Mouse (Mus musculus) kidney, postnatal 25 days (tissue): ENCODE results near the gene Usf1.

ENCODE experiments used
- DNase-seq, 2 experiments: peaks; one replicate each; pipeline ENCODE4 v3.0.0; 2021; ENCODE audit warnings: mixed read lengths in 2 of 2

Gene Usf1

DNA sequence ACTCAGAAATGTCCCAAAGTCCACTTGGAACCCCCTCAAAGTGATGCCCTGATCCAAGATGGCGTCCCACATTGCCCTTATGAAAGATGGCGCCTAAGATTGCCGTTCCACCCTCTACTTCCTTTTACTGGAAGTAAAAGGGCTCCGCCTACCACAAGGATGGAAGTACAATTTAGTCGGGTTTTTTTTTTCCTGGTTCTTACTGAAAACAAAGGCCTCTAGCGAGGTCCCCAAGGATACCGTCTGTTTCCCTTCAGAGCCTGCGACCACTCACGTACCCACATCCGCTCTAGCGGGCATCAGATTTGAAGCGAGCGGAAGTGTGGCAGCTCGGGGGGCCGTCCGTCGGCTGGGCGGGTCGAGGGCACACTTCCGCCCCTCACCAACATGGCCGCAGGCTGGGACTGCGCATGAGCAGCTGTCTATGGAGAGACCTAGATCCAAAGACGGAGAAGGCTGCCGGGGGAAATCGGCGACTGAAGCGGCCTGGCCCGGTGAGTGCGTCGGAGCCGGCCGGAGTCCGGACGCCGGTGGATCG, at the start of gene Usf1:
Gene Usf1 (plus strand): TSS at position 367 of the 538 bp plus-strand sequence.
- peak; percentile 95 to 97 for DNase-seq

GRCm38 (mm10) chr1:171365934-171366333, 45.2 kb upstream of the Usf1 start:
- DNase-seq = no peak

DNA sequence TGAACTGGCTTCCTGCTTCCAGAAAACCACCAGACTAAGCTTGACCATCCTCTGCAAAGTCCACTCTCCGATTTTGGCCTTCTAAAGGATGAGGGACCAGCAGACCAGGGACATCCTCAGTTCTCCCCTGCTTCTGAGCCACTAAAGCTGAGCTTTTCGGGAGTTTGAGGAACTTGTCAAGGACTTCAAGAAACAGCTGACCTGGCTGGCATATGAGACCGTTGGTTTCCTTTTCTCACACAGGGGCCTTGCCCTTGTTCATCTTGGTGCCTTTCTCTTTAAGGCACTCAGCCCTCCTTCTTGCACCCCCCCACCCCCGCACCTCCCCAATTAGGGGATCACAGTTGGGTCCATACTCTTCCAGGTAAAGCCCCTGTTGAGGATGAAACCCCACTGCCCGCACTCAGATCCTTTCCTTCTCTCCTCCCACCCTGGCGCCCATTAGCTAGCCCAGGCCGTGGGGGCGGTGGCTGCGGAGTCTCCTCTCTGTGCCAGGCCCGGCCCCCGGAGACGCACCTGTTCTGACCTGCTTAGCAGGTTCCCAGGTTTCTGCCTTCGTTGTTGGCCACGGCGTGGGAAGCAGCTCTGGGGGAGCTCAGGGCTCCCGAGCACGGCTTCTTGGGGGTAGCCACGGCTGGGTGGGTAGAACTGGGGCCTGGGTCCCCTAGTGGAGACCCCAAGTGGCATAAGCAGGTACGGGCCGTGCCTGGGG, 41.1 kb upstream of the Usf1 start, which contains the start of gene Nectin4:
Gene Nectin4 (plus strand): TSS at position 255 of the 712 bp plus-strand sequence.
- peak; percentile 50 to 76 for DNase-seq

GRCm38 (mm10) chr1:171372880-171373279, 38.2 kb upstream of the Usf1 start:
- DNase-seq = no peak

DNA sequence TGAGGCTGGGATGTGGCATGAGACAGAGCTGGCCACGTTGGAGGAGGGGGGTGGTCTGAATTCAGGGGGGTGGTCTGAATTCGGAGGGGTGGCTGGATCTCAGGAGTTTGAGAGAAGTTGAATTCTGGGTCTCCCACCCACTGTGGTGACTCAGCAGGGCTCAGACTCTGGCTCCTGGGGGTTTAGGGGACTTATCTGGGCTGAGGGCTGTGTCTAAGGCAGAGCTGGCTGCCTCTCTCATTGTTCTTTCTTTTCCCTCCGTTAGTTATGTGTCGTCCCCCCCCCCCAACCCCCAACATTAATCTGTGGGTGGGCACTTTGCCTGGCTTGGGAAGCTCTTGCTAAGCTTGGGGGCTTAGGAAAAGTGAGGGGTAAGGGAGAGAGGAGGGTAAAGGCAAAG, 37.2 kb upstream of the Usf1 start:
- DNase-seq = no peak

DNA sequence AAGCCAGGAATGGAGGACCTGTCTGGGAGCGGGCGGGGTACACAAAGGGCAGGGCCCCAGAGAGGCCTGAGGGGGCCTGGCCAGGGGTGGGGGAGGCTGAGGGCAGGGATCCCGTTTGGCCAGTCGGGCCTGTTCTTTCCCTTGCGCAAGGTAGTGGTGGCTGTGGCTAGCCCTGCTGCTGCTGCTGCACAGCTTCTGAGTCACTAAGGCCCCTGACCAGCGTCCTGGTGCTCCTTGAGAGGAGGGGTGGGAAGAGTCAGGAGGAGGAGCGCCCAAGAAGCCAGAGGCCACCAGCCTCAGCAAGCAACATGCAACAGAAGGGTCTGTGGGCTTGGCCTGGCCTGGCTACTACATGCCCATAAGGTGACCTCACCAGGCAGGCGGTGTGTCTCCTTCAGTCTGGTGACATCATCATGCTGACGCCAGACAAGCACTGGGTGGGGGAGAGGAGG, 35.4 kb upstream of the Usf1 start:
- DNase-seq = no peak

DNA sequence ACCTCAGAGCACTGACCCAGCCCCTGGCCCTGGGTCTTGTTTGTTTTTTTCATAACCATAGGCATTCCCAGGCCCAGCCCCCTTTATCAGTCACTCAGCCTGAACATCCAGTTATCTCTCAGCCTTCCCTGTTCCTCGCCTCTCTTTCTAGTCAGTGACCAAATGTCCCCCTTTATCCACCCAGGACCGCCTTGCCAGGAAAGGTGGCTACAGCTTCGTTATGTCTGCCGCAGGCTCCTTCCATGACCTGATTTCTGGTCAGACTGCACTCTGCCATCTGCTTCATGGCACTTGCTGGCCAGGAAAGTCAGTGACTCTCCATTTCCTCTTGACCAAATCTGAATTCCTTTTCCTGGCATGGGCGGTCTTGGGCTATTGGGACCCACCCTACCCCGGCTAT, 32.8 kb upstream of the Usf1 start:
- DNase-seq = no peak

- DNase-seq = peak; percentile 84 to 85
Observed at GRCm38 (mm10) chr1:171379935-171380599, 31.0 kb upstream of the Usf1 start.

GRCm38 (mm10) chr1:171382096-171382620, 29.0 kb upstream of the Usf1 start:
- DNase-seq = no peak

- DNase-seq = no peak
Observed at GRCm38 (mm10) chr1:171384361-171384760, 26.8 kb upstream of the Usf1 start.

- no peak for DNase-seq
Observed at GRCm38 (mm10) chr1:171385171-171385570, 25.9 kb upstream of the Usf1 start.

GRCm38 (mm10) chr1:171387099-171387498, 24.0 kb upstream of the Usf1 start:
- DNase-seq = no peak

DNA sequence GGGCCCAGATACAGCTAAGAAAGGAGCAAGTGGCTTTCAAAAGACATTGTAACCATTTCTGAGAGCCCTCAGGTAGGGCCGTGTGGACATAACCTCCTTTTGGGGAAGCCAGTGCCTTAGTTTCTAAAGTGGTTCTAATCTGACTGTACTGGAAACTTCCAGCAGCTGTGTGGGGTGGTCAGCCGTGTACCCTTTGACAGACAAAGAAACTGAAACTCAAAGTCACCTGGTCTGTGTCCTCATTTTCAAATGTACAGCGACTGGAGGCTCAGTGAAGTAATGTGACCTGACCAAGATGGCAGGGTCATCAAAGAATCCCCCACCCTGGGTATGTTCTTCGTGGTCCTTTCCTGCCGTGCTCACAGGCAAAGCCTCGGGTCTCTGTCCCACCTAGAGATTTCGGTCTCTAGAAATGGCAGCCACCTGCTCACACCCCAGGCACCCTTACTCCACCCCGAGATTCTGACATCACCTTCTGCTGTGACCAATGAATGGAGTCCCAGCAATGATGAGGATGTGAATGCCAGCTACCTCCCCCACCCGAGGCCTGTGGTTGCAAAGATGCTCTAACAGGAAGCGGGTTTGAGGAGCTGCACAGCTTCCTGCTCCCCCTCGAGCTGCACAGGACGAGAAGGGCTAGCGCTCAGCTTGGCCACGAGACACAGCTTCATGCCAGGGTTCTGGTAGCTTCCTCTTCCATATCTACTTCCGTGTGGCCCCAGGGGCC, 22.6 kb upstream of the Usf1 start, which contains the start of gene Arhgap30:
Gene Arhgap30 (plus strand): TSS at position 579 of the 727 bp plus-strand sequence.
- DNase-seq = peak in 1 of 2 experiments; percentile 53

DNA sequence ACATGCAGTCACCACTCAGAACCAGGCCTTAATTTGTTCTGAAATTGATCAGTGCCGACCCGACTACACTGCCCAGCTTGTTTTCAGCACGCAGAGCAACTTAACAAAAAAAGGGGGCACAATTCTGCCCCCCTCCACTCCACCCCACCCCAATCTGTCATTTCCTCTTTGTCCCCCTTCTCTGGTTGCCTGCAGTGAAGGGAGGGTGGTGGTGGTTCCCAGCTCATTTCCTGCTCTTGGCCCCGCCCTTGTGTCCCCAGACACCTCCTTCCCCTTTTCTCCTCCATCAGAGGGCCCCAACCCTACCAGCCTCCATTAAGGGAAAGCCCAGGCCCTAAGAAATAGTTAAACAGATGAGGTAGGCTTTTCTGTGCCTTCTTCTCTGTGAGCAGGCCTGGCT, 21.0 kb upstream of the Usf1 start:
- no peak for DNase-seq

GRCm38 (mm10) chr1:171401821-171402220, 9.3 kb upstream of the Usf1 start:
- DNase-seq = no peak

GRCm38 (mm10) chr1:171402991-171403390, 8.1 kb upstream of the Usf1 start:
- DNase-seq = no peak

GRCm38 (mm10) chr1:171407263-171407662, 3.9 kb upstream of the Usf1 start:
- DNase-seq = no peak

DNA sequence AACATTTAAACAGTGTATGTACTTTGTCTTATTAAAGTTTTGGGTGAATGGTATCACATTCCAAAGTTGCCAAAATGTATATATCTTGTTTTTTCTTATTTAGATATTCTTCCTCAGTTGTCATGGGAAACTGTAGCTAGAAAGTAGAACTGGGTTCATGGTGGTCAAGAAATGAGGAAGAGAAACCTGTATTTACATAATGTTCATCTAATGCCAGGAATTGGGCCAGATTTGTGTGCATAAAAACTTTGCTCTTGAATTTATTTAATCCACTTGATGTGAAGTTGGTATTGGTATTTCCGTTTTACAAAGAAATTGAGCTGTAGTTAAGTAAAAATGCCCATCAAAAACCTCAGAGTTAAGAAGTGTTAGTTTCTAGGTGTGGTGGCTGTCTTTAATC, 882 bp upstream of the Usf1 start:
- DNase-seq = no peak

GRCm38 (mm10) chr1:171411492-171411941, 404 bp downstream of the Usf1 start:
- no peak for DNase-seq

DNA sequence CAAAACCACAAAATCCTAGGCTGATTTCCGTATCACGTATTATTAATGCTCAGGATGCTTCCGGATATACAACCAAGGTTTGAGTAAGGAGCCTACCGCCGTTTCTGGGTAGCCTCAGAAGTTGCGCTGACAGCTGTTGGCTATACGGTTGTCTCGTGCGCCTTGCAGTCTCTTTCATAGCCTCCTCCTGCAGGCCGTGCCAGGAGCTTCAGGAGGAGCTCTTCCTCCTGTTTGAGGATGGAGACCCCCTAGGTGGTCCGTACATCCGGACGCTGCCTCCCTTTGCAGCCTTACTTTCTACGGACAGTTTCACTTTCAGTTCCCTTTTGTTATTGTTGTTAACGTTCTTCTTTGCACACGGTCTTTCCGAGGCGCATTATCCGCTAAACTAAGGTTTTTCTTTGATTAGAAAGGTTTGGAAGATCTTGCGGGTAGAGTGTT, 908 bp downstream of the Usf1 start:
- peak; percentile 23 to 51 for DNase-seq

DNA sequence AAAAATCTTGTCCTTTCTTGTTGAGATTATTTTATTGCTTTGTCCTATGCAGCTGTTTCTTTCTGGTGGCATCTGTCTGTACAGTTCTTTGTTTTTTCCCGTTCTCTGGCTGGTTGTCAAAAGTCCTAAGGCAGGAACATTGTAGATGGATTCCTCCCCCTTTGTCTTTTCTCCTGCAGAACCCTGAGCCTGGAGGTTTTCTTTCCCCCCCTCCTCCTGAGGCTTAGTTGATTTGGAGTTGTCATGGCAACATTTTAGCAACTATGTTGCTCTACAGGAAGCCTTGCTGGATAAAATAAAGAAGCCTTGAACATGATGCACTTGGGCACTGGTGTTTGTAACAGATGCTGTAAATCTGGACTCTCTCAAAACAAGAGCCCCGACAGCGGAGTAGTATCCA, 1.3 kb downstream of the Usf1 start:
- no peak for DNase-seq

DNA sequence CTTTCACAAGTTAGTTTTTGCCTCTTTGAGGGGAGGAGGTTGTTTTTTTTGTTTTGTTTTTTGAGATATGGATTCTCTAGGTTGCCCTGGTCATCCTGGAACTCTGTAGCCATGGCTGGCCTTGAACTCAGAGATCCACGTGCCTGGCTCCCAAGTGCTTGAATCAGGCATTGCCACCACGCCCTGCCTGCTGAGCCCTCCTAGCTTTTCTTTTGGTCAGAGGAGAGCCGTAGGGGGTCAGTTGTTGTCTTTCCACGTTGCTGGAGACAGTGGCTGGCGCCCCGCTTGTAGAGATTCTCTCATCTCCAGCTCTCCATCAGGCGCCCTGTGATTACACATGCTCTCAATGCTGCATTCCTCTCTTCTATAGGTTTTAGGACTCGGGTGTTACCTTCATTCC, 2.5 kb downstream of the Usf1 start:
- no peak for DNase-seq

GRCm38 (mm10) chr1:171418660-171419059, 7.5 kb downstream of the Usf1 start, which contains the start of gene Tstd1:
Gene Tstd1, plus strand, starts transcription at chr1:171418872.
- DNase-seq = peak; percentile 72 to 88
